Mouse (Mus musculus) left cerebral cortex, postnatal 25 days (tissue): Measurements from ENCODE around the gene Gm10065. TPM values are rescaled to one million over a fixed set of nuclear protein-coding genes. Genes with fewer than 3 reads are reported as not detected.
"Not testable (repeated sequence)": the region's sequence is repeated elsewhere in the genome, so short reads cannot be mapped to it uniquely, and the experiment has no call there.

ENCODE experiments used
- DNase-seq, 2 experiments: peaks; one replicate each; pipeline ENCODE4 v3.0.0; 2022; ENCODE audit warnings: low spot score in 2 of 2, mixed read lengths in 1 of 2
- intact Hi-C: fragments of 180-260 bp; cut with DNase I; formaldehyde crosslinking; loops from one replicate; pipeline ENCODE4 v1.15.1; 2025
- total RNA-seq, 2 experiments: library from RNA; stranded (reverse); gene quantifications; 2 replicates each; pipeline ENCODE4 v1.2.3; 2021

The Gm10065 gene
- total RNA-seq, result not detected

DNA sequence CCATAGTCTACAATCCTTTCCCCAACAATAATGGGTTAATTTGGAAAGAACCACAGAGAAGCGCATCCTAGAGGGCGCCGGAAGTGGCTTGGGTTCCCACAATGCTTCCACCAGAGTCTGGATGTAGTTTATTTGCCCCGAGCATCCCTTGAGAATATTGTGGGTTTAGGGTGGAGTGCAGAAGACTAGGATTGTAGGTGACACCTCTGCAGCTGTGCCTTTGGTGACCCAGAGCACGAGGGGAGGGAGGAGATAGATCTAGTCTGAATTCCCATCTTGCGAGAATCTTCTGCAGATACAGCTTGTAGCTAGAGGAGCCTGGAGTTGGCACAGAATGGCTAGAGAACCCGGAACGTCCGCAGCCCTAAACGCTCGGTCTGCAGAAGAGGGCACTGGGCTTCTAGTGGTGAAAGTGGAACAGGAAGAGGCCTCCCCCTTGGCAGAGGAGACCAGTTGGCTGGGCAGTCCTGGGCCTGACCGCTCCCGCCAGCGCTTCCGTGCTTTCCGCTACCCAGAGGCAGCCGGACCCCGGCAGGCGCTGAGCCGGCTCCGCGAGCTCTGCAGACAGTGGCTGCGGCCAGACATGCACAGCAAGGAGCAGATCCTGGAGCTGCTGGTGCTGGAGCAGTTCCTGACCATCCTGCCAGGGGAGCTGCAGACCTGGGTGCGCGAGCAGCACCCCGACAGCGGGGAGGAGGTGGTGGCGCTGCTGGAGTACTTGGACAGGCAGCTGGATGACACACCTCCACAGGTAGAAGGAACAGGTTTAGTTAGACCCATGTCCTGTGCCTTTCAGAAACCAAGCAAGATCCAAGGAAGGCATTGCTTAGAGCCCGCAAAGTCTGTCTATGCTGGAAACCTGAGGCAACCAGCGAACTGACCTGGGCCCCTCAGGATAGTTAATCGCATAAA lies at the start of gene Gm10065, which contains the start of gene Zkscan4:
Gm10065 (minus strand) TSS at position 683 of the 912 bp plus-strand sequence.
Zkscan4 (plus strand) TSS at position 149 of the 912 bp plus-strand sequence.
- intact Hi-C loops, result loop anchor here (1.0 to 5.0 kb wide), 5 partner anchors 26 to 117 kb away; partner anchors contain the start of genes Zkscan8, Zscan12 and Zscan26

DNA sequence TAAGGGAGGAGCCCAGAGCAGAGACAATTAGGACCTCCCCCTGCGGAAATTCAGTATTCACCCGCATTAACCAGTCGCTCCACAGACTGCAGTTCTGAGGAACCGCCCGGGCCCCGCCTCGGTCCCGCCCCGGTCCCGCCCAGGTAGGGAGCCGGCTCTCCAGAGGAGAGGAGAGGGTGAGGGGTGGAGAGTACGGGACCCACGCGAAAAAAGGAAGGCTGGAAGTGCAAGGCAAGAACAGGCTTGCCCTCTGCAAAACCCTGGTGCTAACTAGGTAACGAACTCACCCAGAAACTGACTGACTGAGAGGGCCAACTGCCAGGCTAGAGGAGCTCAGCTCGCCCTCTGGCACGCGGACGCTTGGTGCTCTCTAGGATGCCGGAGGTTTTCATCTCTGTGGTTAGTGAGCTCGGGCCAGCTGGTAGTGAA lies 27.0 kb upstream of the Gm10065 start:
- peak; percentile 67 to 86 for DNase-seq
- intact Hi-C loops, result loop anchor here (2.0 kb wide), 2 partner anchors 25 to 27 kb away; partner anchors contain the start of genes Gm10065, Zkscan4 and Zkscan8

More for the DNA sequence above, at the start of gene Gm10065, which contains the start of gene Zkscan4:
- peak; percentile 80 to 91 for DNase-seq

DNA sequence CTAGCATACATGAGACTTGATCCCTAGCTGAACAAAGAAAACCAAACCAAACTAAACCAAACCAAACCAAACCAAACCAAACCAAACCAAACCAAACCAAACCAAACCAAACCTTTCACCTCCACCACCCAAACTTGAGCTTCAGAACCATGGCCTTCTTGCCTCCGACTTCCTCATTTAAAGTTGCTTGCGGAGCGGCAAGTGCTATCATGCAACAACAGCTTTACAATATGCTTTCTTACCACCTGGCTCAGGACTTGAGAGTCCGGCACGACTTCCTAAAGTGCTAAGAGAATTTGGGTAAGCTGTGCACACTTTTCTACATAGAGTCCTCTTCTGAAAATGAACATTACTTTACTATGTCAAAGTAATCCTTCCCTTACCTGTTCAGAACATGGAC lies 23.1 kb upstream of the Gm10065 start:
- intact Hi-C loops, result no loop called here
- DNase-seq, result no peak

DNA sequence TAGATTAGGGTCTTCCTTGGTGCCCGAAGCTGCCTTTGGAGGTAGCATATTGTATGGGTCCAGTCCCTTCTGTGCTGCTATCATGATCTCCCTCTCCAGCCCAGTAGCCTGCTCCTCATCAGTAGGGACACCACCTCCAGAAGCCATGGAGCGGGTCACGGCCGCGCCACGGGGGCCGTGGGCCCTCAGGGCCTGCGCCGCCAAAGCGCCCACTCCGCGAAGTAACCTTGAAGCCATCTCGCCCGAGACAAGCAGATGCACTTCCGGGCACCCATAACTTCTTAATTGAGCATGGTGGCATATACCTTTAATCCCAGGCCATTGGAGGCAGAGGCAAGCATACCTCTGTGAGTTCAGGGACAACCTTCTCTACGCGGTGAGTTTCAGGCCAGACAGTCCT lies 21.9 kb upstream of the Gm10065 start, which contains the start of gene Gm11273:
Gm11273 (minus strand) TSS at position 237 of the 400 bp plus-strand sequence.
- DNase-seq, intact Hi-C loops: not testable (repeated sequence)

DNA sequence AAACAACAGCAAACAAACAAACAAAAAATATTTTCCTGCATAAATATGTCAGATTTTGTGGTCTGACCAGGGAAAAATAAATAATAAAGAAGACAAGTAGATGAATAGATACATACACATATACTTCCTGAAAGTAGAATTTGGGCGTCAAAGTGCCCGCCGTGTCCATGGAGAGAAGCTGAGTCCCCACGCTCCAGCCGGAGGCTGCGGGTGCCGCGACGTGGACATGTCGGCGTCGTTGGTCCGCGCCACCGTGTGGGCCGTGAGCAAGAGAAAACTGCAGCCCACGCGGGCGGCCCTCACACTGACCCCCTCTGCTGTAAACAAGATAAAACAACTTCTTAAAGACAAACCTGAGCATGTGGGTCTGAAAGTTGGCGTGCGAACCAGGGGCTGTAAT lies 15.8 kb upstream of the Gm10065 start, which contains the start of gene AK157302:
AK157302 (plus strand) TSS at position 144 of the 400 bp plus-strand sequence.
- DNase-seq, result no peak
- intact Hi-C loops, result no loop called here

DNA sequence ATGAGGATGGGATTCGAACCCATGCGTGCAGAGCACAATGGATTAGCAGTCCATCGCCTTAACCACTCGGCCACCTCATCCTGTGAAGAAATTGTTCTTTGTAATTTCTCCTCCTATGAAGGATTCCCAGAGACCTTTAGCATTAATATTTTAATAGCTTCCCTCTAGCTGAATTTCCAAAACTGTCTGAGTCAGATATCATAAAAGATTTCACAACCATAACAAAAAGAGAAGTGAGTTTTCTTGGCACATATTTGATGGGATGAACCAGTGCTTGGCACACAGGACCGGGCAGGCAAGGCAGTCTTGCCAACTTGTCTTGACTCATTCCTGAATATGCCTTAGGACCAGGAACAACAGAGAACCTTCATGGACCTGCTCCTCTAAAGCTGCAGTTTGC lies 13.6 kb upstream of the Gm10065 start:
- intact Hi-C loops, result no loop called here
- no peak for DNase-seq

DNA sequence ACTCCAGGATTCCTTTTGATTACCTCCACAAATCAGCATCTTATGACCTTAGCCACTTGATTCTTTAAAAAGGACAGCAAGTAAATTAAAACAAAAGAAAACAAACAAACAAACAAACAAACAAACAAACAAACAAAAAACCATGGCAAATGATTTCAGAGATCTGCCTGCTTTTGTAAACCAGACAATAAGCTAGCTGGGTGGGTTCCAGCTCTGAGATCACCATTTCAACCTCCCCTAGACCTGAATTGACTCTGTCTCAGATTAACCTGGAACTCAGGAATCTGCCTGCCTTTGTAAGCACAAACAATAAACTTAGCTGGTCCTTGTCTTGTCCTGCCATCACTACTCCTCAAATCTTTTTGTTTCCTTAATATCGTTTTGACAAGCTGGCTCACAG lies 7.6 kb upstream of the Gm10065 start:
- DNase-seq, result no peak
- intact Hi-C loops, result no loop called here

DNA sequence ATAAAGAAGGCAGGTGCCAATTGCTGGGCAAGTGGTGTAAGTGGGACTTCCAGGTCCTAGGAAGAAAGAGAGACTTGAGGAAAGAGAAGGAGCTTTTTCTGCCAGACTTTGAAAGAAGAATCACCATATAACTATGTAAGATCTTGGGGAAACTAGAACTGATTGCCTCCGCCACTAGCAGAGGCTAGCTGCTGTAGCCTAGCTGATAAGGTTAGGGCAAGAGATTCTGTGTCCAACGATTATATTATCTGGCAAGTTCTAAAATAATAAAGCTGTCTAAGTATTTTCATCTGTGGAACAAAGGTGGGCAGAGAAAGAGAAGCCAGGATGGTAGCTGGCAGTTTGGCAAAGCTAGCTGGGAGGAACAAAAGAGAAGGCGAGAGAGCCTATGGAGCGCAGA lies 6.8 kb downstream of the Gm10065 start:
- no peak for DNase-seq
- intact Hi-C loops, result no loop called here

DNA sequence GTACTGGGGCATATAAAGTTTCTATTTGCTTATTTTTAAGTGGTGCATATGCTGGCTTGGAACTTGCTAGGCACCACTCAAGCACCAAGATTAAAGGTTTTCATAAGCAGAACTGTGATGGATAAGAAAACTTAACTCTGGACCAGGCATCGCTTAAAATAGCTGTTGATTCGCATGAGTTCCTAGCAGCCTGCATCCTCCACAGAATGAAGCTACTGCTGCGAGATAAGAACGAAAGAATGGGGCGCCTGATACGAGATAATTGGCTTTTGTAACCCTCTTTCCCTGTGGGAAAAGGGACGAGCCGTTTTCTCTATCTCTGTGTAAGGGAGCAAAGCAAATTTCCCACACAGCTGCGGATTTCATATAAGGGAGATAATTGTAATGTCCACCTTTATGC lies 10.1 kb downstream of the Gm10065 start:
- intact Hi-C loops, result loop anchor here (2.0 kb wide), 1 partner anchor 16 kb away; the partner anchor contains the start of gene Zscan26

DNA sequence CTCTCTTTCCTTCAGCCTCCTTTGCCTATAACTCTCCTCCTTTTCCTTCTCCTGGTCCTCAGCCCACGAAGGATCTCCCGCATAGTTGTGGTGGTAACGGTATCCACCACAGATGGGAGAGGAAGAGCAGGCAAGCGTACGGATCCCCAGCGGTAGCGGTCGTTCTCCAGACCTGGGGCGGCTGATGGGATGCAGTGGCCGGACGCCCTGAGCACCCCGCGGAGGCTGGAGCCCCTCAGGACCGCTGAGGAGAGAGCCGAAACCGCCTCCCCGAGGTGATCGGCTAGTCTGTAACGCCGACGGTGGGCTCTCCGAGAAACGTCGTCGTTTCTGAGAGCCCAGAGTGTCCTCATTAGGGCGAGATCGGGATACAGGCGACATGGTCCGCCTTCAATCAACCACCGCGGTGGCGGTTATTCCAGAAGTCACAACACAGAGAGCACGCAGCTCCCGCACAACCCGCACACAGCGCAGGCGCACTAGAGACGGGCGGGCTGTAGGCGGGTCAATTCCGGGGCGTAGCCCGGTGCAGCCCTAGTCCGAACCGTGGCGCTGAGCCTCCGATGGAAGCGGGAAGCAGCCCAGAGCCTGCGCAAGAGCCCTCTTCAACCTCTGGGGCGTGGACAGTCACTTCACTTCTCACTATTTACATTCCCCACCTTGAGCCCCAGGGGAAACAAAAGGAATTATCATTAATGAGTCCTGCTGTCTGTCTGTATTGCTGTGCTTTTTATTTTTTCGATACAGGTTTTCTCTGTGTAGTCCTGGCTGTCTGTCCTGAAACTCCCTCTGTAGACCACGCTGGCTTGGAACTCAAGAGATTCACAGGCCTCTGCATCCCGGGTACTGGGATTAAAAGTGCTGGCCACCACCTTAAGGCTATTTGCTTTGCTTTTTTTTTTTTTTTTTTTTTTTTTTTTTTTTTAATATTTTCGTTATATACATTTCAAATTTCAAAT lies 10.9 kb downstream of the Gm10065 start, which contains the start of gene Nkapl:
Nkapl (minus strand) TSS at position 449 of the 959 bp plus-strand sequence.
- intact Hi-C loops, result loop anchor here (2.0 kb wide), 1 partner anchor 16 kb away; the partner anchor contains the start of gene Zscan26
- peak; percentile 73 to 81 for DNase-seq

More for the DNA sequence above, 10.1 kb downstream of the Gm10065 start:
- DNase-seq, result no peak

DNA sequence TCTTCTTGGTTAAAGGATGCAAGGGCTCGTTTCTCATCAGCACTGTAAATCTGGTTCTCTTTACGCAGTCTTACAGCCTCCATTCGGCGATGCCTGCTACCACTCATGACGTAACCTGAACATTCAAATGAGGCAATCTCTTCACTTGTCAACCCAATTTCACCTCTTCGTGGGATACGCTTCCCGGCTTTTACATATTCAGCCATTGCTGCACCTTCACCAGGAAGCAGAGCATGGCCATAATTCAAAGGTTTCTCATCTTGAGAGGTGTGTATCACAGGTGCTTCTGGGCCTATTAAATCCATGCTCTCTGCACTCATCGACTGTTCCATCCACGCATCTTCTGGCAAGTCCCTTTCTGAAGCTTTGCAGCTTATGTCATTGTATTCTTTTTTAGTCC lies 11.9 kb downstream of the Gm10065 start:
- intact Hi-C loops, result no loop called here
- DNase-seq, result no peak

DNA sequence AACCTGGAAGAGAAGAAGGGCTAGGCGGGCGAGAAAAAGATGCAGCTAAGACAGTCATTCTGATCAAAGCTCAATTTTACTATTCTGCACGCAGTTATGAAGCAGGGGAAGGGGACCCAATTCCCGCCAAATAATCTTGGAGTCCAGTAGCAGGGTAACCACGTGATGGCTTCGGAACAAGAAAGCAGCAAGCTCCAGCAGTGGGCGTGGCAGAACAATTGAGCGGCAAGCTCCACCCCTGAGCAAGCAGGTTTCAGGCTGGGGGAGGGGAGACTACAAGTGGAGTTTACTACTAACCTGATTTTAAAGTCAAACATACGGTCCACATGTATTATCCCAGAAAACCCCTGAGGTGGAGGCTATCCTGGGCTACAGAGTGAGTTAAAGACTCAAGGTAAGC lies 16.7 kb downstream of the Gm10065 start:
- DNase-seq, intact Hi-C loops: not testable (repeated sequence)

DNA sequence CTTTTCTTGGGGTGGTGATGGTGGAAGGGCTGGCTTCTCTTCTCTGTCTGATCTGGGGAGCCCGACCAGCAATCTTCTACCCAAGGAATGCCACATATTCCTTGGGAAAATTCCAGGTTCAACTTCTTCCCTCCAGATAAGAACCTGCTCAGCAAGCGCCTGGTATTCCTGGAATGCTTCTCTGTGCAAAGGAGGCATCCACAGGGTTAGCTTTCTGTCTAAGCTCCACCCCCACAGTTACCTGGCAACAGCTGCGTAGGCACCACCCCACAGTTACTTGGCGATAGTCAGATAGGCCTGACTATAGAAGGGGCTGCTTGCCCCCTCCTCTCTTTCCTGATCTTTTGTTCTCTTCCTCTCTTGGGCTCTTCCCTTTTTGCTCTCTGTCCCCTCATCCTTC lies 22.9 kb downstream of the Gm10065 start:
- intact Hi-C loops, result no loop called here
- no peak for DNase-seq

DNA sequence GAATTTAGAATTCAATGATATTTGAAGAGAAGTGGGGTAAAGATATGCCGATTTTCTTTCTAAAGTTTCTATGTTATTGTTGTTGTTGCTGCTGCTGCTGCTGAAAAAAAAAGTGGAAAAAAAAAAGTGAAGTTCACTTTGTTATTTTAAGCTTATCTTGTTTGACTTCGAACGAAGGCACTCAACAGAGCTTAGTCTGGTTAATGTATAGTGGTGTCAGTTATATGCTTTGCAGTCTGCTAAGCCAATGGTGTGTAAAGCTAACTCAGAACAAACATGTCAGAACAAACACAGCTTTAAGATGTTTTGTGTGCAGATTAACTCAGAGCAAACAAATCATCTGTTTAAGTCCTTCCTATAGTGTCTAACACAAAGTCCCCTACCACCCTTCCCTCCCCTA lies 25.1 kb downstream of the Gm10065 start:
- DNase-seq, result no peak
- intact Hi-C loops, result no loop called here

DNA sequence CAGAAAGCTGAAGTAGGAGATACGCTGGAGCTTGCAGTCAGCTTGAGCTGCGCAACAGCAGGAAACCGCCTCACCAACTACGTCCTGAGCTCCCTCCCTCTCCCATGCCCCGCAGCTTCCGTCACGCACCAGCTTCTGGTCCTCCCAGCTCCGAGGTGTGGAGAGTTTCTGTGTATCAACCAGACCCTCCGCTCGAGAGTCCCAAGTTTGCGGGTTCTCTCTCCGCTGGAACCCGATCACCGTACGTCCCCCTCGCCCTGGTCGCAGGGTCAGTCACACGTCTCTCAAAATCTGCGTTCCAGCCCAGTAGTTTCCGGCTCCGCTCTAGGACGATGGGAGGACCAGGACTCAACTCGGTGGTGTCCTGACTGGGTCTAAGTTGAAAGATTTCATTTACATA lies 25.8 kb downstream of the Gm10065 start, which contains the start of gene Zscan26:
Zscan26 (minus strand) TSS at position 282 of the 400 bp plus-strand sequence.
- DNase-seq, result peak; percentile 83 to 91
- intact Hi-C loops, result loop anchor here (1.0 to 2.0 kb wide), 4 partner anchors 15 to 91 kb away; partner anchors contain the start of genes Nkapl, Zkscan3, Zkscan4 and Zscan12

DNA sequence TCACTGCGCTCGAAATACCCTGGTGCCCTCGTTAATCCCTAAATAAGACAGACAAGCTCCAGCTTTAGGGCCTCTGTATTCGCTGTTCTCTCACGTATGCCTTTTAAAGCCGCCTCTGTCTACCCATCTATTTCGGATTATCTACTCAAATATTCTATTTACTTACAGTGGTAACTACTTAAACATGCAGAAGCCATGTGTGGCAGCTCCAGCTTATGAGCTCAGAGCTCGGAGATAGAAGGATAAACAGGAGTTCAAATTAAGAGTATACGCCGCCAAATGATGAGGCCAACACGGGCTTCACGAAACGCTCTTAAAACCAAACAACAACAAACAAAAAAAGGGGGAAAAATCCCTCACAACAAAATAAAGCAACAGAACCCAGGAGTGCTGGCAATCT lies 26.2 kb downstream of the Gm10065 start:
- no peak for DNase-seq
- intact Hi-C loops, result loop anchor here (1.0 to 2.0 kb wide), 4 partner anchors 16 to 90 kb away; partner anchors contain the start of genes Nkapl, Zkscan3, Zkscan4 and Zscan12

DNA sequence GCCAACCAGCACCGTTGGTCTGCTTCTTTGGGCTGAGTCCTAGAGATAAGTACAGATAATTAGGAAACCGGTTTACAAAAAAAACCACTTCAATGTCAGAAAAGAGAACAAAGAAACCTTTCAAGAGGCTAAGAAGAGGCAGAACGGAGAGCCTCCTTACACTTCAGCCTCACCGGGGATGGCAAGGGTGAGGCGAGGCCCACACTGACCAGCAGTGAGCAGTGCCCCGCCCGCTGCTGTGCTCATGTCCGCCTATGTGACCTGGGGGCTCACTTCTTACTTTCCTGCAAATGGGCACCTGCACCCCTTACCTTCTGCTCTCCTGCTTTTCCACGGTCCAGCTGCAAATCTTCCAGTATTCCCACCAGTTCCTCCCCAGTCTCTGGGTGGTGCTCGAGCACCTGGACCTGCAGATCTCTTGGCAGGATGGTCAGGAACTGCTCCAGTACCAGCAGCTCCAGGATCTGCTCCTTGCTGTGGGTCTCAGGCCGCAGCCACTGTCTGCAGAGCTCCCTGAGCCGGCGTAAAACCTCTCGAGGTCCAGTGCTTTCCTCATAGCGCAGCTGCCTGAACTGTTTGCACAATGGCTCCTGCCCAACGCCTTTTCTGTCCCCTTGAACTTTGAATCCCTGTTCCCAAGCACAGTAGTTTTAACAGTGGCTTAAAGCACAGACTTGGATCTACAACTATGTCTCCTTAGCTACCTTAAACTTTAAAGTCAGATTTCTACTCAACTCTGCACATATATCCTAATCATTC lies 31.2 kb downstream of the Gm10065 start:
- DNase-seq, result no peak
- intact Hi-C loops, result no loop called here

DNA sequence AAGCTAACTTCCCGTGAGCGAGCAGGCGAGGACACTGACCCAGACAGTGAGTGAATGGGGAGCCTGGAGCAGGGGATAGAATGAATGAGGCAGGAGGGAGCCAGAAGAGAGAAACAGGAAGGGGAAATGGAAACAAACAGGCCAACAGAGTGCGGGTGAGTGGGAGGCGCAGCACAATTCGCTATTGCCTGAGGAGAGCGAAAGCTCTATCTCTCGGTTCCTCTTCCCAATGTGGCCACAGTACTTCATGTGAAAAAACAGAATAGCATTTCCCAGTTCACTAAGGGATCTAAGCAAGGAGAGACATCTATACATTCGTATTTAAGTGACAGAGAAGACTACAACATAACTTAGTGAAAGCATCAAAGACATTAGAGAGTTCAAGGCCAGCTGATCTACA lies 32.4 kb downstream of the Gm10065 start:
- DNase-seq, result no peak
- intact Hi-C loops, result no loop called here
